Mouse (Mus musculus) CH12.LX (cell line): ENCODE measurements around the gene Slc30a1. TPM values are rescaled to one million over a fixed set of nuclear protein-coding genes. Genes with fewer than 3 reads are reported as not detected.

Experiments used
- DNase-seq: peaks from one replicate; pipeline ENCODE4 v3.0.0-alpha.2; 2013; ENCODE audit errors: extremely low read depth
- H3K27ac ChIP-seq: 2 replicates; pipeline ENCODE4 v1.5.1; 2012; ENCODE audit warnings: low read depth, mild to moderate bottlenecking, control low read depth, moderate library complexity; ENCODE audit not compliant: insufficient read depth
- H3K27me3 ChIP-seq: replicated peaks from 2 replicates; pipeline ENCODE3; 2012; ENCODE audit warnings: inconsistent platforms
- H3K36me3 ChIP-seq, 2 experiments: replicated peaks in 1 of 2; 2 replicates each; pipeline versions ENCODE3 to v1.6.1; 2012; ENCODE audit warnings: inconsistent platforms in 1 of 2, low read length in 1 of 2, mild to moderate bottlenecking in 1 of 2, mixed read lengths in 1 of 2, moderate library complexity in 1 of 2; ENCODE audit not compliant: control insufficient read depth in 1 of 2, insufficient read depth in 1 of 2
- H3K4me1 ChIP-seq, 2 experiments: 2 replicates each; pipeline ENCODE4 v1.6.1; 2012; ENCODE audit warnings: inconsistent platforms in 1 of 2, moderate library complexity in 1 of 2; ENCODE audit not compliant: insufficient read depth in 2 of 2, control insufficient read depth in 1 of 2
- H3K4me2 ChIP-seq: 2 replicates; pipeline ENCODE4 v1.6.1; 2012; ENCODE audit warnings: low read depth, mild to moderate bottlenecking, control low read depth; ENCODE audit not compliant: poor library complexity, insufficient read depth, severe bottlenecking
- H3K4me3 ChIP-seq, 3 experiments: fragments of 150-350 bp in 1 of 3; sonication (generic) in 1 of 3; replicated peaks in 1 of 3; 2 replicates each; pipeline versions ENCODE3 to v1.5.1; 2011 to 2012; ENCODE audit warnings: low read depth in 2 of 3, low read length in 2 of 3, mild to moderate bottlenecking in 2 of 3, moderate library complexity in 2 of 3, control low read depth in 1 of 3, improper control_type of control experiment in 1 of 3, inconsistent platforms in 1 of 3, mixed read lengths in 1 of 3; ENCODE audit not compliant: poor library complexity in 1 of 3
- H3K79me2 ChIP-seq: replicated peaks from 2 replicates; pipeline ENCODE4 v1.6.1; 2012; ENCODE audit warnings: mild to moderate bottlenecking, moderate library complexity; ENCODE audit not compliant: control insufficient read depth, poor library complexity, insufficient read depth, severe bottlenecking; ENCODE audit errors: extremely low read depth
- H3K9ac ChIP-seq: 2 replicates; pipeline ENCODE4 v1.6.1; 2012; ENCODE audit warnings: low read depth, mild to moderate bottlenecking, control low read depth, moderate library complexity; ENCODE audit not compliant: insufficient read depth
- H3K9me3 ChIP-seq: replicated peaks from 2 replicates; pipeline ENCODE3; 2012; ENCODE audit warnings: low read length, inconsistent platforms, mixed read lengths
- CHD2 ChIP-seq: IDR thresholded peaks from 2 replicates; pipeline ENCODE4 v1.6.1; 2011; ENCODE audit warnings: low read length, improper control_type of control experiment
- ELF1 ChIP-seq: IDR thresholded peaks from 2 replicates; pipeline ENCODE4 v1.6.1; 2014; ENCODE audit warnings: low read depth, mild to moderate bottlenecking, inconsistent platforms, low read length, improper control_type of control experiment
- HCFC1 ChIP-seq: IDR thresholded peaks from 2 replicates; pipeline ENCODE4 v1.6.1; 2012; ENCODE audit warnings: low read depth, mild to moderate bottlenecking, inconsistent platforms, low read length, improper control_type of control experiment
- IRF4 ChIP-seq: IDR thresholded peaks from 2 replicates; pipeline ENCODE4 v1.6.1; 2014; ENCODE audit warnings: low read depth, mild to moderate bottlenecking, inconsistent platforms, low read length, improper control_type of control experiment
- JUN ChIP-seq: IDR thresholded peaks from 2 replicates; pipeline ENCODE4 v1.6.1; 2011; ENCODE audit warnings: low read depth, mild to moderate bottlenecking, low read length, improper control_type of control experiment, moderate library complexity; ENCODE audit not compliant: insufficient read depth
- JUND ChIP-seq: conservative IDR thresholded peaks from 2 replicates; pipeline ENCODE4 v1.6.1; 2011; ENCODE audit warnings: low read depth, low read length, improper control_type of control experiment
- KAT2A ChIP-seq: IDR thresholded peaks from 2 replicates; pipeline ENCODE4 v1.6.1; 2012; ENCODE audit warnings: low read length, improper control_type of control experiment, inconsistent platforms; ENCODE audit not compliant: insufficient replicate concordance
- MAFK ChIP-seq: IDR thresholded peaks from 2 replicates; pipeline ENCODE4 v1.6.1; 2011; ENCODE audit warnings: low read length, improper control_type of control experiment; ENCODE audit not compliant: insufficient replicate concordance
- MEF2A ChIP-seq: IDR thresholded peaks from 2 replicates; pipeline ENCODE4 v1.6.1; 2014; ENCODE audit warnings: low read depth, mild to moderate bottlenecking, inconsistent platforms, low read length, improper control_type of control experiment, borderline replicate concordance
- MXI1 ChIP-seq: IDR thresholded peaks from 2 replicates; pipeline ENCODE4 v1.6.1; 2011; ENCODE audit warnings: mild to moderate bottlenecking, low read depth, low read length, improper control_type of control experiment
- MYC ChIP-seq: IDR thresholded peaks from 2 replicates; pipeline ENCODE4 v1.6.1; 2011; ENCODE audit warnings: low read depth, mild to moderate bottlenecking, improper control_type of control experiment, low read length
- PAX5 ChIP-seq: IDR thresholded peaks from 2 replicates; pipeline ENCODE4 v1.6.1; 2012; ENCODE audit warnings: low read length, inconsistent platforms, mixed read lengths
- POLR2AphosphoS2 ChIP-seq: IDR thresholded peaks from 2 replicates; pipeline ENCODE4 v1.6.1; 2011; ENCODE audit warnings: low read depth, low read length, improper control_type of control experiment
- SMC3 ChIP-seq: IDR thresholded peaks from 2 replicates; pipeline ENCODE4 v1.6.1; 2011; ENCODE audit warnings: low read depth, low read length, improper control_type of control experiment
- USF2 ChIP-seq: conservative IDR thresholded peaks from 2 replicates; pipeline ENCODE4 v1.6.1; 2011; ENCODE audit warnings: low read depth, low read length, improper control_type of control experiment
- ZMIZ1 ChIP-seq: IDR thresholded peaks from 2 replicates; pipeline ENCODE4 v1.6.1; 2012; ENCODE audit warnings: low read depth, mild to moderate bottlenecking, inconsistent platforms, low read length, improper control_type of control experiment
- dilution Hi-C: fragments of 300-500 bp; cut with MboI; formaldehyde crosslinking; loops from 2 replicates; pipeline ENCODE4 v1.14.3; 2020; ENCODE audit warnings: low sequenced_read_pairs; ENCODE audit not compliant: extremely low pct_unique_long_range_greater_than_20kb, extremely low pct_ligation_motif_present
- in situ Hi-C: fragments of 300-500 bp; cut with MboI; formaldehyde crosslinking; loops from 3 replicates; pipeline ENCODE4 v1.14.3; 2019; ENCODE audit warnings: low sequenced_read_pairs, low pct_ligation_motif_present, low pct_unique_long_range_greater_than_20kb, mixed read lengths
- polyA plus RNA-seq: library from polyadenylated mRNA; unstranded; fragments of >175 nt; gene quantifications from 2 replicates; pipeline ENCODE4 v1.2.1, GENCODE M21; 2012; ENCODE audit warnings: low read depth; ENCODE audit not compliant: insufficient read length
- total RNA-seq, 2 experiments: library from RNA; depleted of rRNA; stranded (reverse); fragments of 300-350 nt in 1 of 2; fragments of >200 nt in 1 of 2; gene quantifications; 2 replicates each; pipeline ENCODE4 v1.2.3; 2012 to 2014

Slc30a1 gene
- total and polyA plus RNA-seq, 3 experiments = 4.5 to 15.8 (median 9.4) TPM

DNA sequence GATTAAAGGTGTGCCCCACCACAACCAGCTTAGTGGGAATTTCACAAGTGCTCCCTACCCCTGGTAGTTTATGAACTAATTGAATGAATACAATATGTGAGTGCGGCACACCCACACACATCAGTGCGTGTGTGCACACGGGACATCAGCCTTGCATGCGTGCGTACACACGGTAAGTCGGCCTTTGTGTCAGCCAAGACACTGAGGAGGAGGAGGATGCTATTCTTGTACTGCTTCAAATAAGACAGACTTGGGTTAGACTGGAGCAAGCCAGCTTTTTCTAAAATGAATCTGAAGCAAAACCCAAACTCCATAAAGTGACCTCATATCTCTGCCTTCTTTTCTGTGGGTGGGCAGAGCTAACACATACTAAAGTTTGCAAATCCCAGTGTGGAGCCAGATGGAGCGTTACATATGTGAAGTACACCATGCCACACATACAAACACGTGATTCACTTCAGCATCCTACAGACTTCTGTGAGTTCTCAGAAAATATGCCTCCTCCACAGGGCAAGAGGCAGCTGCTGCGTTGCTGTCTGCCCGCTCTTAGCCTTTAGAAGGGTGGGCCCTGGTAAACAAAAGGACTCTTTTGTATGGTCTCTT, 46.3 kb downstream of the Slc30a1 start:
- TF ChIP-seq KAT2A (no peak), MYC (no peak), POLR2AphosphoS2 (no peak)
- Histone ChIP-seq H3K9ac (no peak overlapping the region), H3K4me2 (no peak overlapping the region), H3K9me3 (no peaks in the 10 kb centered on the region), H3K27ac (no peak overlapping the region), H3K4me3 (no peak overlapping the region), H3K4me1 (peaks cover 17 to 41% of the 10 kb centered on the region in 2 experiments), H3K79me2 (no peaks in the 10 kb centered on the region), H3K27me3 (no peaks in the 10 kb centered on the region), H3K36me3 (no peaks in the 10 kb centered on the region)
- dilution Hi-C loops (no loop called here), in situ Hi-C loops (no loop called here)
- DNase-seq = no peak

DNA sequence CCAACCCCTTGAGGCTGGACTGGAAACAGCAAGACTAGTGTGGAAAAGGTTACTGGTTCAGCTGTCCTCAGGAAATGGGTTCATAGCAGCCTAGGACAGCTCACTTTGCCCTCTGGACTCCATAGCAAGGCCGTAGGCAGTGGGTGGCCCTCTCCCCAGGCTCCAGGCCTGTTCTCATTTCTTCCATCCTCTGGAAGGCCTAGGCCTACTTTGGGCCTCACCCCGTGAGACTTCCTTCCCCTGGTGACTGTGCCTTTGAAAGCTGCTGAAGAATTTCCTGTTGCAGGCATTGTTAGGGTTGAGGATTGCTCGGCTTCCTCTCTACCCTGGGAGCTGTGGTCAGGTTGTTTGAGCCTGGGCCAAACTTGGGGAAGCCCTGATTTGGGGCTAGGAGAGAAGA, 48.5 kb downstream of the Slc30a1 start:
- H3K36me3 ChIP-seq = no peaks in the 10 kb centered on the region
- H3K79me2 ChIP-seq = no peaks in the 10 kb centered on the region
- no peak overlapping the region for H3K27ac ChIP-seq
- TF ChIP-seq CHD2 (no peak), JUN (no peak), HCFC1 (no peak), ZMIZ1 (no peak), POLR2AphosphoS2 (no peak), MXI1 (no peak), PAX5 (no peak), SMC3 (no peak), MEF2A (no peak), MAFK (no peak), ELF1 (no peak), MYC (no peak), IRF4 (no peak), USF2 (no peak), JUND (no peak)
- no peak overlapping the region for H3K9ac ChIP-seq
- dilution Hi-C loops (no loop called here), in situ Hi-C loops (no loop called here)
- H3K4me2 ChIP-seq = no peak overlapping the region
- H3K4me3 ChIP-seq = no peak overlapping the region
- H3K27me3 ChIP-seq = no peaks in the 10 kb centered on the region
- peaks cover 9 to 31% of the 10 kb centered on the region in 2 experiments; a peak in 3 of 4 replicates for H3K4me1 ChIP-seq
- H3K9me3 ChIP-seq = no peaks in the 10 kb centered on the region
- no peak for DNase-seq
